Mouse (Mus musculus) cerebellum, adult 11-12 months (tissue): ENCODE measurements around the gene Fcgrt.
"Not testable (repeated sequence)": the region's sequence is repeated elsewhere in the genome, so short reads cannot be mapped to it uniquely, and the experiment has no call there.

Experiments used
- DNase-seq: peaks from one replicate; pipeline ENCODE4 v3.0.0; 2022

The Fcgrt gene

DNA sequence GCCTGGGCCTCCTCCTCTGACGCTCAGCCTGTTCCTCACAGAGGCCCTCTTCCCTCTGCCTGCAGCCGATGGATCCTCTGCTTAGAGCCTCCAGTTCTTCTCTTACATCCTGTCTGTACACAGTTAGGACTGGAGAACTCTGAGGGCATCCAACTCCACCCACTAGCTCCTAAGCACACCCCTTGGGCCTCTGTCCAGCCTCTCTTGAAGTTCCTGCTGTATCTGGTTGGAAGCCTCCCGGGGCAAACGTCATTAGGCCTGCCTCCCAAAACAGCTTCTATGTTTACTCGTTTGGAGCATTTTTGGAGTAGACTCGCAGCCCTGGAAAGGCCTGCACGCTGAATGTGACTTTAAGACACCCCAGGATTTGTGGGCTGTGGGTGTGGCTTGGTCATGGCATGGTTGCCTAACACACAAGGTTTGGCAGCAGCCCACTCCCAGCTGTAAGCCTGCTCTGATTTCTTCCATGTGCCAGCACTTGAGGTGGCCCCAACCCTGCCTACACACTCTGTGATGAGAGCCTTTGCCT lies at the start of gene Fcgrt:
Gene Fcgrt (minus strand): TSS at position 200 of the 529 bp plus-strand sequence.
- DNase-seq, result peak; percentile 48

- not testable (repeated sequence) for DNase-seq
These were observed 49.4 kb upstream of the Fcgrt start for GRCm38 (mm10) chr7:45153052-45153451.

GRCm38 (mm10) chr7:45151303-45151702 lies 47.7 kb upstream of the Fcgrt start:
- DNase-seq, result no peak

- no peak for DNase-seq
These were observed 46.7 kb upstream of the Fcgrt start for GRCm38 (mm10) chr7:45150321-45150720.

GRCm38 (mm10) chr7:45149545-45149944 lies 45.9 kb upstream of the Fcgrt start:
- DNase-seq, result no peak

DNA sequence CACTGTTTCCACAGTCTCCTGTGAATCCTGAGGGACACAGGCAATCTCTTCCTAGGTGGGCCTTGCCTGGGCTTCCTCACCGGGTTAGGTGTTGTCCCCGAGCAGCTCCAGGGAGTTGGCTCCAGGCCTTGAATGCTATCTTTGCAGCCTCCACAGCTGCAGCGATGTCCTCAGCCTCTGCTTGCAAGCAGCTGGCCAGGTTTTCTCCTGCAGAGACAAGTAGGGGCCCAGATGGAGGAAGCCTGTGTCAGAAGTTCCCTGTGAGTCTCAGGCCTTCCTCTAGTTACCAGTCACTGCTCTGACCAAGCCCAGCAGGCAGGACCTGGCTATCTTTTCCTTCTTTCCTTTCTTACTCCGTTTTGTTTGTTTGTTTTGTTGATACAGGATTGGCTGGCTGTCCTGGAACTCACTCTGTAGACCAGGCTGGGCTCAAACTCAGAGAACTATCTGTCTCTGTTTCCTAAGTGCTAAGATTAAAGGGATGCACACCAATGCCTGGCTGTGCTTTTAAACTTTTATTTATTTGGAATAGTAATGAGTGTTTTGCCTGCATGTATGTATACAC lies 45.0 kb upstream of the Fcgrt start:
- DNase-seq, result no peak

- DNase-seq, result no peak
These were observed 44.2 kb upstream of the Fcgrt start for GRCm38 (mm10) chr7:45147899-45148298.

GRCm38 (mm10) chr7:45147267-45147666 lies 43.6 kb upstream of the Fcgrt start:
- no peak for DNase-seq

- DNase-seq, result no peak
These were observed 41.8 kb upstream of the Fcgrt start for GRCm38 (mm10) chr7:45145460-45145859.

DNA sequence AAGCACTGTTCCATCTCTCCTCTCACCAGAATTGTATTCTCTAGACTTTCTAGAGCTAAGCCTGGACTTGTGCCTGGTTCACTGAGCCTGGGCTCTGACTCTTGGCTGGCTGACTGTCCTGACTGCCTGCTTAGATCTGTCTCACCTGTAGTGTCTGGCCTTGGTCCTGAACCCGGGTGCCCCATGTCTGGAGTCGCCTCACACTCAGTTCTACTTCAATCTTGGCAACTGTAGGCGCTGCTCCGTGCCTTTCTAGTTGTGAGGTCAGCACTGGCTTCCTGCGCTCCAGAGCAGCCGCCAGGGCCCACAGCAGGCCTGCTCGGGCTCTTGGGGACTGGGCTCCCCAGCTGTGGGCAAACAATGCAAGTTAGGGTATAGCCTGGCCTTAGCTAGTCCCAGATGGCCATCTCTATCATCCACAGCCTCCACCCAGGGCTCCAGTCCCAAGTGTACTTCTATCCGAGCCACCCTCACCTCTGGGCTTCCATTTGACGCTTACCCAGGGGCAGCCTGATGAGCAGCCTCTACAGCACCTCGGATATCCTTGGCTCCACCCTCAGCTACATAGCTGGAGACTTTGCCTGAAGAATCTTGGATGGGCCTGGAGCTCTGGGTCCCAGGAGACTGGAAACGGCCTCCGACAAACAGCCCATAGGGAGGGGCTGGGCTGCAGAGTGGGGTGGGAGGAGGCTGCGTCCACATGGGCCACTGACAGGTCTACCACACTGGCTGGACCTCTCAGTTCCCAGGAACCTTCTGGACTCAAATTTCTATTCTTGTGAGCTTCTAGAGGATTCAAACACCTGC lies 40.9 kb upstream of the Fcgrt start:
- DNase-seq, result no peak

GRCm38 (mm10) chr7:45141914-45142313 lies 38.3 kb upstream of the Fcgrt start:
- DNase-seq, result peak; percentile 9

DNA sequence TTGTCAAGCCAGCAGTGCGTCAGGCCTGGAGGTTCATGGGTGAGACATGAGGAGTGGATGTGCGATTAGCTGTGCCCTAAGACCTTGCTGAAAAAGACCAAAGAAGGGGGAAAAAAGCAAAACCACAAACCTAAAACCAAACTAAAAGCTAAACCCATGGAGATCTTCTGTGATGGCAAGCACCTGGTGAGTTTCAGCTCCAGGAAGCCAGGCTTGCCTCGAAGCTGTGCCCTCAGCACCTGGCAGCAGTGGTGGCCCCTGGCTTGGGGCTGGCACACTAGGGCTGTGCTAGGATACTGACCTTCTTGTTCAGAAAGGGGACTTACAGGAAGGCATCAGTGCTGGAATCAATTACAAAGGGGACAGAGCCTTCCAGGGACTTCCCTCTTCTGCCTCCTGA lies 37.7 kb upstream of the Fcgrt start:
- DNase-seq, result no peak

DNA sequence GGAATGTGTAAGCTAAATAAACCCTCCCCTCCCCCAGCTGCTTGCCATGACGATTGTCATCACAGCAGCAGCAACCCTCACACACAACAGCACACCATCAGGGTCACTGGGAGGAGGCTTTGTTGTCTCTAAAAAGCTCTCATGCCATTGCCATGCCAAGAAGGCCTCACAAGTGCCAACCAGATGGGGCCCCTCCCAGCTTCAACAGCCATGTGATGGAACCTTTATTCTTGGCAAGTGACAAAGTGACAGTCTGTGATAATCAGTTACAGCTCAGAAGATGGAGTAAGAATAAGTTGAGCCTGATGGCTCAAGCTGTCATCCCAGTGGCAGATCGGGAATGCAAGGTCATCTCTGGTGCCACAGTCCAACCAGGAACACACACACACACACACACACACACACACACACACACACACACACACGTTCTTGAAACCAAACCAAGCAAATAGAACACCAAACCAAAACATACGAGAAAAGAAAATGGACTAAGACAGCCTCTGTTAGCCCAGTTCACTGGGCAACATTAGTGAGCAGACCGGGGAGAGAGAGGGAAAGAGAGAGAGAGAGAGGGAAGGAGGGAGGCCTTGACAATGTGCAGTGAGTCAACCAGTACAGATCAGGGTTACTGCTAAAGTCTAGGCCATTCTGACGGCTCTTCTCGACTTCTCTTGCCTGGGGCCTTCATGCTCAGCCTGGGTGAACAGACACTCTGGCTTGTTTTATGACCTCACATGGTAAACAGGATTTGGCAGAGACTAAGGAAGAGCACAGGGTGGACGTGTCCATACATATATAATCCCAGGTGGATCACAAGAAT lies 36.5 kb upstream of the Fcgrt start:
- no peak for DNase-seq

- no peak for DNase-seq
These were observed 34.8 kb upstream of the Fcgrt start for GRCm38 (mm10) chr7:45138403-45138802.

- DNase-seq, result peak; percentile 32
These were observed 33.7 kb upstream of the Fcgrt start for GRCm38 (mm10) chr7:45137171-45138006.

GRCm38 (mm10) chr7:45135993-45136567 lies 32.4 kb upstream of the Fcgrt start, which contains the start of the genes Gm45713 and Flt3l:
Gene Gm45713, minus strand, starts transcription at chr7:45136231.
Gene Flt3l, minus strand, starts transcription at chr7:45136432.
- peak; percentile 89 for DNase-seq

DNA sequence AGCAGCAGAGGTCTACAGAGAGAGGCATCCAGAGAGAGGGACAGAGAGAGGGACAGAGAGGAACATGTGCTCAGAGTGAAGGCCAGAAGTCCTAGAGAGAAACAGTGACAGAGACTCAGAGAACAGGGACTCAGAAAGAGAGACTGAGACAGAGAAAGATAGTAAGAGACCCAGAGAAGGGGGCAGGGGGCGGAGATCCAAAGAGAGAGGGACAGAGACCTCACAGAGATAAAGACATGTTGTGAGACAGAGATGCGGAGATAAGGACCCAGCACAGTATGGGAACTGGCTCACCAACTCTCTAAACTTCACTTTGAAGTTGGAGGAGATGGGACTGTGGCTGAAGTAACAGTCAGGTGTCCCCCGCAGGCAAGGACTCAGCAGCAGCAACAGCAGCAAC lies 31.7 kb upstream of the Fcgrt start:
- DNase-seq, result no peak

- DNase-seq, result peak; percentile 49
These were observed 30.9 kb upstream of the Fcgrt start for GRCm38 (mm10) chr7:45134544-45135026.

- DNase-seq, result peak; percentile 33
These were observed 30.0 kb upstream of the Fcgrt start for GRCm38 (mm10) chr7:45133446-45134159.

GRCm38 (mm10) chr7:45131850-45132249 lies 28.2 kb upstream of the Fcgrt start:
- DNase-seq, result peak; percentile 50
